Mouse (Mus musculus): Measurements from ENCODE around the gene Epb41l1.

Gene Epb41l1

DNA sequence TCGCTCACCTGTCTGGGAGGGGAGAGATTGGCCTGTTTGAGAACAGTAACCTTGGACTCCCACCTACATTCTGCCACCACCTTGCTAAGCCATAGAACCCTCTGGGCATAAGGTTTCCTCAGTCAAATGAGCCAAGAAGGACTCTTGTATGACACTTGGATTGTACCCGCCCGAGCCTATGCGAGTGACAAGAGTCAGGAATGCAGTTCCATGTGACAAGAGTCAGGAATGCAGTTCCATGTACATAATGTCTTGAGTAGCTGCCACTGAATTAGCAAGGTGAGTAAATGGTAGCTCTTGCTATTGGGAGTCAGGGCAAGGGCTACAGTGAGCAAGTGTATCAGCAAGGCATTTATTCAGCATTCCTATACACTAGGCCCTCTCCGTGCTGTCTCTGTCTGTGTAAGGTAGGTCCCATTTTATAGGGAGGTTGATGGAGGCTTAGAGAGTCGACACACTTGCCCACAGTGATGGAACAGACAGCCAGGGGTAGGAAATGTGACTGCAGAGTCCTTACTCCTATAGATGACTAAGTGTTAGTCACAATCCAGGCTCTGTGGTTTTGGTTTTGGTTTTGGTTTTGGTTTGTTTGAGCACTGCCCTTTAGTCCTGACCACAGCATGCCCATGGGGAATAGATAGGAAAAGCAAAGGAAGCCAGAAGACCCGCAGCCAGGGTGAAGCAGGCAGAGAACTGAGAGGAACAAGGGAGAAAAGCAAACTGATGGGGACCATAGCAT lies 118.3 kb downstream of the Epb41l1 start:
- in situ Hi-C loops (cut with MseI, MboI) = loop anchor here in 1 of 2 experiments (10.0 kb wide), 1 partner anchor 166 kb away; no protein-coding TSS in a partner anchor

DNA sequence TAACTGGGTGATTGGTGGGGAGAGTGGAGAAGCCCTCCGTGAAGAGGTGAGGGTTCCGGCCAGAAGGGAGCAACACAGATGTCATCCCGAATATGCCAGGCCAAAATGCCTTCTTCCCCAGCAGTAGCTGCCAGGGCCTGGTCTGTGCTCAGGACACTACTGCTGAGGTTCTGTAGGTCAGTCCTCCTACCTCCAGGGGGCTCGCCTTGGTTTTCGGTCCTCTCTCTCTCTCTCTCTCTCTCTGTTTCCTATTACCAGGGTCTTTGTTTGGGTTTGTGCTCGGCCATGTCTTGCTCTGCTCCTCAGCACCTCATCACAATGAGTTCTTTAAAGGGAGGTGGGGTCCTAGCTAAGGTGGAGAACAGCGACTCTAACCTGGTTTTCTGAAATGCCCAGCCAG lies 120.3 kb downstream of the Epb41l1 start:
- in situ Hi-C loops (cut with MseI, MboI) = no loop called here

DNA sequence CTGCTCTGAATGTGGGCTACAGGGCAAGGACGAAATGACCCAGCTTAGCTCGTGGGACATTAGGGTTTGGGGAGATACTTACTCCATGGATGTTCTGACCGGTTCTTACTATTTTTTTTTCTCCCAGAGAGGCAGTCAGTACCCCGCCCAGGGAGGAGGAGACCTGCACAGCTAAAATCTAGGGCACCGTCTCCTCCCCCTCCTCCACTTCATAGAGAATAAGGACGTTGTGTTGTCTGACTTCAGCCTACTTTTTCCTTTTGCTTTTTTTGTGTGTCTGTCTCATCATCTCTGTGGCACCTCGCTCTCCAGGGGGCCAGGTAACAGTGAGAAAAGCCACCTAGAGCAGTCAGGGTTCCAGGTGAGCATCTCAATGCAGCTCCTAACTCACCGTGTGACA lies 121.7 kb downstream of the Epb41l1 start:
- in situ Hi-C loops (cut with MseI, MboI) = no loop called here

DNA sequence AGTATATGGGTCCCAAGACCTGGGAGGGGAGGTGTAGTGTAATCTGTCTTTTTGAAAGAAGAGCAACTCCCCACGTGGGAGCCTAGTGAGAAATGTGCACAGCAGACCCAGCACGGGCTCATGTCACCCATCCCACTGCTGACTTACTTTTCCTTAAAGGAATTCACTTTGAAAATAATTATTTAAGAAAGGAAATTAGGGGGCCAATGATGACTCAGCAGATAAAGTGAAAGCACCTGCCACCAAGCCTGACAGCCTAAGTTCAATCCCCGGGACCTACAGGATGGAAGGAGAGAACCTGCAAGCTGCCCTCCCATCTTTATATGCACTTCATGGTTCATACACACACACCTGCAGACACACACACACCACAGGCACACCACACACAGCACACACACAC lies 123.1 kb downstream of the Epb41l1 start:
- in situ Hi-C loops (cut with MseI, MboI) = no loop called here

DNA sequence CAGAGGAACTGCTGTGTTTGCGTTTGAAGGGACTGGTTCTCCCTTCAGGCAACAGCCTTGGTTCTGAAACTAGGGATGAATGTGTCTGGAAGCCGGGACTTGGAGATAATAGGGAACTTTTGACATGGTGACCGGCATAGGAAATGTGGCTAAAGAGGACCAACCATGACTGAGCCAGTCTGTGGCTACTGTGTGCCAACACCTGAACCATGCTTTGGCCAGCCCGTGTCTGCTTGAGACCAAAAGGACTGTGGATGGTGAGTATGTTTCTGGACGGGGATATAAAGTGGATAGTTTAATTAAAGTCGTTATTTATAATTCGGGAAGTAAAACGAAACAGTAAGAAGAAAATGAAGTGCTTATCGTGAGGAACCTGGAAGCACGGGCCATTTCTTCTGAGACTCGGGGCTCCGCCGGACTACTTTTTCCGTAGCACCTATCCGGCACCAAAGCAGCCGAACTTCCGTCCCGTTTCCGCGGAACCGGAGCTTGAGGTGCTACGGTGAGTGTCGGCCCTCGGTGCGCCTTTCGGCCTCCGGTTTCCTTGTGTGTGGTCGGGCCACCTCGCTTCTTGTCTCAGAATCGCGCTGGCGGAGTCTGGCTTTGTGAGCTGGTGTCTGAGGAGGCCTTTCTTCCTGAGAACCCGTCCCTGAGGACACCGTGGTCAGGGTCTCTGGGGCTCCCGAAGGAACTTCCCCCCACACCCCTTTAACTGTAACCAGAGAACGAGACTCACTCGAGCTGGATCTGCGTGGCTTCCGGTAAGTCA lies 126.6 kb downstream of the Epb41l1 start, which contains the start of gene Aar2:
Aar2 (plus strand) TSS at position 462 of the 769 bp plus-strand sequence.
- in situ Hi-C loops (cut with MseI, MboI) = no loop called here

DNA sequence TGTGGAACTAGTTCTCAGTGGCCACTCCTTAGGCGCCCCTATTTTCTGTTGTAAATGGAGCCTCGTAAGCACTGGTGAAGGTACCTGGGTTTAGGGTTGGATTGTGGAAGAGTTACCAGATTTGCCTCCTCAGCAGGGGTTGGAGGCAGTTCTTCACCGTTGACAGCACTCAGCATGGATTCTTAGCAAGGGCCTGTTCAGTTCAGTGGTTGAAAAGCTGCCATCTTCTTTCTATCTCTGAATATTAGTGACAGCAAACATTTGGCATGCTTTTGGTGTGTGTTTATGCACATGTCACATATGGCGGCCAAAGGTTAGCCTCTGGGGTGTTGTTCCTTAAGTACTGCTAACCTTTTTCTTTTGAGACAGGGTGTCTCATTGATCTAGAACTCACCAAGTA lies 131.7 kb downstream of the Epb41l1 start:
- in situ Hi-C loops (cut with MseI, MboI) = no loop called here

DNA sequence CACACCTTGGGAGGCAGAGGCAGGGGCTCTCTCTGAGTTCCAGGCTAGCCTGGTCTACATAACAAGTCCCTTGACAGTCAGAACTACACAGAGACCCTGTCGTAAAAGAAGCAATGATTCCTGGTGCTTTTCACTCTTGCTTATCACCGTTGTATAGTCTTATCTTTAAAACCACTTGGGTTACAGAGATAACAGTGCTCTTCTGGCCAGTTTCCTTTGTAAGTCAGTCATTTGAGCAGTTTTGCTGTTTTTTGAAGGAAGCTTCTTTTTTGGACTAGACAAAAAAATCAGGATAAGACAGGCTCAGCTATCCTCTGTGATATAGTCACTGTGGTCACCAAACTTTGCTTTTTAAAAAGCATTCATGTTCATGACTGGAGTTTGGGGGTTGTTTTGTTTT lies 141.1 kb downstream of the Epb41l1 start:
- in situ Hi-C loops (cut with MseI, MboI) = no loop called here

DNA sequence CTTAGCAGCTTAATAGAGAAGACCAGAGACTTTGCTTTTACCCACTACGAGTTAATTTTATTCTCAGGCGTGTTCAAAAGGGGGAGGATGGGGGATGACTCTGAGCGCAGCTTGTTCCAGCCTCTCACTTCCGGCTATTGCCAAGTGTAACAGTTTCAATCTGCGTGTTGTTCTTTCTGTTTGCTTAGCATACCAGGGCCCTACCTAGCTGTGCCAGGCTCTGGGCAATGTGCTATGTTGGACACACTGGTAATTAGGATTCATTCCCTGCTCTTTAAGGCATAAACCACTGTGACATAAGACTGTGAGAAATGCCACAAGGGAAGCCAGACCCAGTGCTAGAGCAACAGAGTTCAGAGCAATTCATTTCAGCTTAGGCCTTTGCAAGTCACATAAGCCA lies 142.8 kb downstream of the Epb41l1 start:
- in situ Hi-C loops (cut with MseI, MboI) = no loop called here

DNA sequence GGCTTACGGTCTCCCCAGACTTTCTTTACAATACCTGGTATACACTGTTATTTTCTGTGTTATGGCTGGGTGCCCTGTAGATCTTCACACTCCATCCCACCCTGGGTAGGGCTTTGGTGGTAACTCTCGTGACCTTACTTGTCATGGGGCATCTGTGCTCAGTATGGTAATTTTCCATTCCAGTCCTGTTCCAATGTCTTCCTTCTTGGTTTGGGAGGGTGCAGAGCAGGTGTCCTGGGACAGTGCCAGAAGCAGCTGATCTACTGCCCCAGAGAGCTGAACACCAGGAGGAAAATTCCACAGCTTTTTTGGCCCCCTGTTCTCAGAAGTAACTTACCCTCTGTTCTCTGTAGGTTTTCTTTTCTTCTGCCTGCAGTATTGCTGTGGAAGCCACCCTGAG lies 145.8 kb downstream of the Epb41l1 start:
- in situ Hi-C loops (cut with MseI, MboI) = no loop called here

DNA sequence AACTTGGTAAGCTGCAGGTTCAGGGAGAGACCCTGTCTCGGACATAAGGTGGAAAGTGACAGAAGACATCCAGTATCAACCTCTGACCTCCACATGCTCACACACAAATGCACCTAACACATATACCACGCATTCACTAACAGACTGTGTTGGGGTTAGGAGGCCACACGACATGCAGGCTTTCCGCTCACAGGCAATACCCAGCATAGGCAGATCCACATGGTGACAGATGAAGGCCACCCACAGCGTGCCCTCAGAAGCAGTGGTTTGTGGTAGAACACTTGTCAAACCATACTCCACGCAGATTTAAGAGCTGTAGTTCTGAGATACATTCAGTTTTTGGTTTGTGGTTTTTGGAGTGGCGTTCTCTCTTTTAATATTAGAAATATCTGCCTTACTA lies 147.9 kb downstream of the Epb41l1 start:
- in situ Hi-C loops (cut with MseI, MboI) = no loop called here

DNA sequence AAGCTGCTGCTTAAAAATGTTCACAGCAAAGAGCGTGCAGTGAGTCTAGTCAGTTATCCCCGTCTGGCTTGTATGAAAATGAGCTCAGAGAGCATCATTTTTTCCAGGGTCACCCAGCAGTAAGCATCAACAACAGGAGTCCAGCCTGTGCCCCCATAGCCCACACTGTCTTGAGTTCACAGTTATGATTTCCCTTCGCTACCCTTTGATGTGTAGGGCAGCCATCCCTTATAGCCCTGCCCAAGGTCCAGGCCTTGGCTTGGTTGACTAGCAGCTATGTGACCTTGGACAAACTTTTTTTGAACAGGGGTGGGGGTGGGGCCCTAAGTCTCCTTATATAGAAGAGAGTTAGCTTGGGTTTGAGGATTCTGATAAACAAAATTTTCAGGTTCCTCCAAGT lies 148.6 kb downstream of the Epb41l1 start:
- in situ Hi-C loops (cut with MseI, MboI) = no loop called here

DNA sequence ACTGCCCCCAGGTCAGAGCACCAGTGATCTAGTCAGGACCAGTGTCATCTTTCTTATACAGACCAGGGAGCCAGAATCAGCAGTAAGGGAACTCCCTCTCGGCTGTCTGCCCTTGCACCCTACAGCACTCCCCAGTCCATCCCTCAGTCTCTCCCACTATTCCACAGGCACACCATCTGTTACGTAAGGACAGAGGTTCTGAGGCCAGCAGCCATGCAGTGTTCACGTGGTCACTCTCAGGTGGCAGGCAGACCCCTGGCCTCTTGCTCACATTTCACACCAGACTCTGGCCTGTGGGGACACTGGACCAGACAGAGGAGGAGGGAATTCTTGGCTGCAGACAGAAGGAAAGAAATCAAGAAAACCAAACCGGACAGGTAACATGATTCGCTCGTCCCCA lies 150.8 kb downstream of the Epb41l1 start:
- in situ Hi-C loops (cut with MseI, MboI) = no loop called here

DNA sequence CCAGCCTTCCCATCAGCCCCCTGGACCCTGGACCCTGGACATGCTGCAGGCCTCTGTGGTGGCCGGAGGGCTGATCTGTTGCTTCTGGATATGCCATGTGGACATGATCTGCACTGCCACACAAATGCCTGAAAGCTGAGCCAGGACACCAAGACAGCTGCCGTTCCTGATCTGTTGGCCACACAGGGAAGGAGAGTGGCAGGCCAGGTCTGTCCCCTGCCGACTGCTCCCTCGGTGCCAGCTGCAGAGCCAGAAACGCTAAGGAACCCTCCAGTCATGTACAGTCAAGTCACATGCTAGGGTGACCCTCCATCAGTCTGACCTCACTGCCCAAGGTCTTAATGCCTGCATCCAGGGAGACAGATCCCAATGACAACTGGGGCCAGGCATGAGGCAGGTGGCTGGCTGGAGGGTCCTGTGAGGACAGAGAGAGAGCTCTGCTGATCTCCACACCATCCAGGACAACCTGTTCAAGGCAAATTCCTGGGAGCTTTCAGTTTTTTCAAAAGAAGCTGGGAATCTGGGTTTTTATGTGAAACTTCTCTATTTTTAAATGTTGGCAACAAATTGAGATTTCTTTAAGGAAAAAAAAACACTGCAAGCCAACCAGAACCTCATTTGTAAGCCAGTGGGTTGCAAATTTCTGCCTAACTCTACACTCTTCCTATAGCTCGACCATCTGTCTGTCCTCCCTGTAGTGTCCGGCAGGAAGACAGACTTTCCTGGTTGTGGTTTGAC lies 156.3 kb downstream of the Epb41l1 start:
- in situ Hi-C loops (cut with MseI, MboI) = no loop called here

DNA sequence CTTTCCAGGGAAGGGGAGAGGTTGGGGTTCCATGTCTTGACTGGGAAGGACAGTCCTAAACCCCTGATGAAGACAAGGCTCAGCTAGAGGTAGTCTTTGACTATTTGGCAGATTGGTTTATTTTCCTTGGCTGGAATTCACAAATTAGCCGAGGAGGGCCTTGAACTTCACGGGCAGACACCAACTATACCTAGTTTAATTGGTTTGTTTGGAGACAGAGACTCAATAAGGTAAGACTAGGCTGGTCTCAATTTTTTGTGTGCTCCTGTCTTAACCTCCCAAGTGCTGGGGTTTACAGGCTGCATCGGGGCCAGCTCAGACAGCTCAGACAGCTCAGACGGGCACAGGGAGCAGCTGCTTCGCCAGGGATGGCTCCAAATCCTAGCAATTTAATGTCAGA lies 159.8 kb downstream of the Epb41l1 start:
- in situ Hi-C loops (cut with MseI, MboI) = loop anchor here in 1 of 2 experiments (10.0 kb wide), 1 partner anchor 124 kb away; no protein-coding TSS in a partner anchor

DNA sequence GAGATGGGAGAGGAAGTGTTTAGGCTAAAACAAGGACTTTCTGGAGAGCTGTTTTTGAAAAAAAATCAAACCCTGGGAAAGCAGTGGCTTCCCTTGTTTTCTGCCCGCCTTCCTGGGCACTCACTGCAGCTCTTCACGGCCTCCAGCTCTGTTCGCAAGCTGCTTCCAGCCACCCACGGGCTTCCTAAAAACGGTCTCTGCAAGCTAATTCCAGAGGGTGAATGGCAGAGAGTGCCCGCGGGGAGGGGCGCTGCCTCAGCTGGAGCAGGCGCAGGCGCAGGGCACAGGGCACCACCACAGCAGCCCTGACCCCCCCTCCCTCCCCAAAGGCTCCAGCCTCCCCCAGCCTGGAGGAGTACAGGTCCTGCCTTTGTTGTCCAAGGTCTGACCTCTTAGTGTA lies 160.5 kb downstream of the Epb41l1 start:
- in situ Hi-C loops (cut with MseI, MboI) = loop anchor here in 1 of 2 experiments (10.0 kb wide), 1 partner anchor 124 kb away; no protein-coding TSS in a partner anchor

DNA sequence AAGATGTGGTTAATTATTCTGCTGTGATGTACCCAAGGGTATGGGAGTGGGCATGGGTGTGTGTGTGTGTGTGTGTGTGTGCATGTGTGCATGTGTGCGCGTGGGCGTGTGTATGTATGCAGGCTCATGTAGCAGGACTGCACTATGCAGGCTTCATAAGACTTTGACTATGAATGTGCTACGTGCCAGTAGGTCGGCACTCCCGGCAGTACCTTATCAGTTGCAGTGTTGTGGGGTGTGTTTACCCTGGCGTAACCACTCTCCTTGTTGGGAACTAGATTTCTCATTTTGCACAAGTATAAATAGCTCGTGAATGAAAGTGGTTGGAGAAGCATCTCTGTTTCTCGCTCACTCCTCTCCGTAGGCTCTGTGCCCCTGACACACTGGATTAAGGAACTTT lies 162.2 kb downstream of the Epb41l1 start:
- in situ Hi-C loops (cut with MseI, MboI) = loop anchor here in 1 of 2 experiments (10.0 kb wide), 1 partner anchor 122 kb away; no protein-coding TSS in a partner anchor

DNA sequence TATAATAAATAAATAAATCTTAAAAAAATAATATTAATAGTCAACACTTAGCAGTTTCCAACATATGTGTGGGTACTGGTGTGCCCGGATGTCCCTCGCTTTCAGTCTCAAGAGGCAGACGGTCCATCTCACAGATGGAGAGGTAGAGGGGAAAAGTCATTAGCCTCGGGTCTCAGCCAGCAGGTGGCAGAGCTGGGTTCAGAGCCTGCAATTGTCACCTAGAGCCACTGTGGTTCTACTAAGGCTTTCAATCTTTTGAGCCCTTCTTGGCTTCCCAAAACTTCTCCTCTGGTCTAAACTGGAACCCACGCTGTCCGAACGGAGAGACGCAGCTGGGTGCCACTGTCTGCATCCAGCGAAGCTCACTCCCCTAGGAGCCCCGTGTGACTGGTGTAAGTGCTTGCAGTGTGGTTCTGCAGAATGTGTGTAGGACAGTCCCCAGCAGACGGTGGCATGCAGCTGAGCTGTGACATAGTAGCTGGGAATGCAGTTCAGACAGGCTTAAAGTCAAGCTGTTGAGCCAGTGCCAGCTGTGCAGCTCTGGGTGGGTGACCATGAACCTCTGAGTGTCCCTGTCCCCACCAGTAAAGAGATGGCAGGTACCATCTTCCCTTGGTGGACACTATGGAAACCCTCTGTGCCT lies 163.6 kb downstream of the Epb41l1 start:
- in situ Hi-C loops (cut with MseI, MboI) = loop anchor here in 1 of 2 experiments (10.0 kb wide), 1 partner anchor 121 kb away; no protein-coding TSS in a partner anchor

DNA sequence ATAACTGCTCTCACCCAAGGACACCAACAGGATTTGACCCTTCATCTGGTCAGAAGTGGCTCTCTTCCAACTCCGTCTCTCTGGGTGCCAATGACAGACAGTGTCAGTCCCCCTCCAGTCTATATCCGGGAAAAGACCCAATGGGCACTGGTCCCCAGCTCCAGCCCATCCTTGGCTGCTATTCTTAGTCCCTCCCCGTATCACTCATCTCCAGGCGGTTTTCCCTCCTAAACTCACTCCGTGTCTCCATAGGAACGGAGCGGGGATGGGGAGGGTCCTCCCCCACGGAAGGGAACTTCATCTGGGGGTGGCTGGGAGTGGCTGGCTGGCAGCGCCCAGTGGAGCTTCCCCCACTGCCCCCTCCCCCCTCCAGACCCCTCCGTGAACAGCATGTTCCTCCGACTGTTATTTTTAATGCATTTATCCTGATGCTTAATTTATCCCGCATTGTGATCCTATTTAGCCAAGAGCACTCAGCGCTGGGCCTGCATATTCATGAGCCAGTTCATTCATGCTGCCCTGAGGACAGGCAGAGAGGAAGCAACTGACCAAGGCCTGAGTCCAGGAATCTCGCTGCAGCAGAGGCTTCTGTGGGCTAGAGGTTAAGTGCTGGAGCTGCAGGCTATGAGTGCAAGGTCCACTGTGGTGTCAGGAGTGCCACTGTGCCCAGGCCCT lies 164.2 kb downstream of the Epb41l1 start:
- in situ Hi-C loops (cut with MseI, MboI) = loop anchor here in 1 of 2 experiments (10.0 kb wide), 1 partner anchor 120 kb away; no protein-coding TSS in a partner anchor

DNA sequence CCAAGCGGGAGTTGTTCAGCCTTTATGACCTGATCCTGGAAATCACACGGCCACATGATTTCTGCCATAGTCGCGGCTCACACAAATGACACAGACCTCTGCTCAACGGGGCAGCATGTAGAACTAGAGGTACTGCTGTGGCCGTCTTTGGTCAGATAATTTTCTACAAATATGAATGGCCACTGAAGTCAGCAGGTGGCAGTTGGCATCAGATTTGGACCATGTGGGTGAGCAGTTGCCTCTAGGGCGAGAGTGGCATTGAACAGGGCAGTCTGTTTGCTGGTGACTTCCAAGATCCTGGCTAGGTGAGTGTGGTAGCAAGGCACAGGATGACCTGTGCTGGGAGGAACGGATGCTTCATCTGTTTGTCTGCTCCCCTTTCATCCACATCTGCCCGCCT lies 168.8 kb downstream of the Epb41l1 start:
- in situ Hi-C loops (cut with MseI, MboI) = loop anchor here in 1 of 2 experiments (10.0 kb wide), 1 partner anchor 115 kb away; no protein-coding TSS in a partner anchor
